Mouse (Mus musculus) embryonic facial prominence, embryonic 12.5 days (tissue): ENCODE results near the gene Igfbp4. TPM values are rescaled to one million over a fixed set of nuclear protein-coding genes. Genes with fewer than 3 reads are reported as not detected.

ENCODE experiments used
- ATAC-seq: fragments of 200-750 bp; cut with Nextera tagmentation; 2 replicates; pipeline ENCODE4 v1.8.0; 2017; ENCODE audit not compliant: insufficient number of reproducible peaks, insufficient read depth, low FRiP score, low TSS enrichment
- H3K27ac ChIP-seq: fragments of 300-500 bp; sonication (generic); 2 replicates; pipeline ENCODE4 v1.5.1; 2016; ENCODE audit warnings: mild to moderate bottlenecking
- H3K27me3 ChIP-seq: fragments of 300-500 bp; sonication (generic); 2 replicates; pipeline ENCODE4 v1.6.1; 2016; ENCODE audit warnings: mild to moderate bottlenecking, moderate library complexity
- H3K36me3 ChIP-seq: fragments of 300-500 bp; sonication (generic); 2 replicates; pipeline ENCODE4 v1.6.1; 2016; ENCODE audit warnings: mild to moderate bottlenecking
- H3K4me1 ChIP-seq: fragments of 300-500 bp; sonication (generic); 2 replicates; pipeline ENCODE4 v1.6.1; 2016
- H3K4me2 ChIP-seq: fragments of 300-500 bp; sonication (generic); replicated peaks from 2 replicates; pipeline ENCODE4 v1.6.1; 2016; ENCODE audit warnings: mild to moderate bottlenecking, moderate library complexity
- H3K4me3 ChIP-seq: fragments of 300-500 bp; sonication (generic); 2 replicates; pipeline ENCODE4 v1.5.1; 2016; ENCODE audit warnings: mild to moderate bottlenecking
- H3K9ac ChIP-seq: fragments of 300-500 bp; sonication (generic); 2 replicates; pipeline ENCODE4 v1.6.1; 2016; ENCODE audit warnings: mild to moderate bottlenecking, moderate library complexity
- H3K9me3 ChIP-seq: fragments of 300-500 bp; sonication (generic); 2 replicates; pipeline ENCODE4 v1.6.1; 2016; ENCODE audit warnings: mild to moderate bottlenecking, moderate library complexity
- WGBS: fragments of 180-500 bp; shearing (Covaris S2); methylation state at CpG from one replicate; pipeline ENCODE4 v1.1.7; 2016; 5-methylcytosine and 5-hydroxymethylcytosine counted together
- polyA plus RNA-seq: library from polyadenylated mRNA; unstranded; fragments of >200 nt; fragmentation: Nextera tagmentation; extraction: Ambion mirVana; gene quantifications from 2 replicates; pipeline ENCODE4 v1.2.1, GENCODE M21; 2016

Gene Igfbp4
- polyA plus RNA-seq, result 942 and 961 TPM in 2 replicates

- Histone ChIP-seq H3K36me3 (0 out of 2 replicates have a peak, but pooled peaks cover 4% of the 10 kb centered on the region), H3K4me1 (peaks cover 39% of the 10 kb centered on the region), H3K9me3 (no peaks in the 10 kb centered on the region), H3K9ac (peak within 1 kb of the TSS; percentile 96), H3K4me3 (peak within 1 kb of the TSS; percentile 87), H3K27me3 (no peaks in the 10 kb centered on the region), H3K4me2 (peak within 1 kb of the TSS; percentile 91), H3K27ac (peak within 1 kb of the TSS; percentile 97)
- WGBS, result 0% methylated on average over 59 of the region's 63 CpGs
- peak; percentile 44 for ATAC-seq
These were observed at the start of gene Igfbp4 for GRCm38 (mm10) chr11:99041051-99041729. Gene Igfbp4, plus strand, starts transcription at chr11:99041244.

- ATAC-seq, result no peak
- Histone ChIP-seq H3K27me3 (no peaks in the 10 kb centered on the region), H3K9ac (no peak overlapping the region), H3K27ac (no peak overlapping the region), H3K4me3 (no peak overlapping the region), H3K4me1 (no peaks in the 10 kb centered on the region), H3K4me2 (no peak overlapping the region), H3K9me3 (no peaks in the 10 kb centered on the region), H3K36me3 (peaks cover 92% of the 10 kb centered on the region)
- WGBS, result 93% methylated on average over 7 of the region's 7 CpGs
These were observed 45.1 kb upstream of the Igfbp4 start for GRCm38 (mm10) chr11:98995987-98996386.

GRCm38 (mm10) chr11:98997659-98998058 is 43.4 kb upstream of the Igfbp4 start:
- H3K4me2 ChIP-seq, result no peak overlapping the region
- WGBS, result 90% methylated on average over 4 of the region's 4 CpGs
- no peak overlapping the region for H3K27ac ChIP-seq
- no peaks in the 10 kb centered on the region for H3K27me3 ChIP-seq
- no peaks in the 10 kb centered on the region for H3K4me1 ChIP-seq
- ATAC-seq, result no peak
- H3K36me3 ChIP-seq, result peaks cover 96% of the 10 kb centered on the region
- H3K4me3 ChIP-seq, result no peak overlapping the region
- no peak overlapping the region for H3K9ac ChIP-seq
- H3K9me3 ChIP-seq, result no peaks in the 10 kb centered on the region

GRCm38 (mm10) chr11:98998776-98999175 is 42.3 kb upstream of the Igfbp4 start:
- H3K9ac ChIP-seq, result no peak overlapping the region
- no peak overlapping the region for H3K27ac ChIP-seq
- H3K4me3 ChIP-seq, result no peak overlapping the region
- ATAC-seq, result no peak
- H3K4me1 ChIP-seq, result no peaks in the 10 kb centered on the region
- no peaks in the 10 kb centered on the region for H3K9me3 ChIP-seq
- H3K4me2 ChIP-seq, result no peak overlapping the region
- H3K36me3 ChIP-seq, result peaks cover 95% of the 10 kb centered on the region
- no peaks in the 10 kb centered on the region for H3K27me3 ChIP-seq

GRCm38 (mm10) chr11:98999243-98999642 is 41.8 kb upstream of the Igfbp4 start:
- H3K4me1 ChIP-seq, result no peaks in the 10 kb centered on the region
- H3K4me2 ChIP-seq, result no peak overlapping the region
- ATAC-seq, result no peak
- no peak overlapping the region for H3K9ac ChIP-seq
- no peaks in the 10 kb centered on the region for H3K27me3 ChIP-seq
- H3K9me3 ChIP-seq, result no peaks in the 10 kb centered on the region
- no peak overlapping the region for H3K4me3 ChIP-seq
- peaks cover 95% of the 10 kb centered on the region for H3K36me3 ChIP-seq
- 88% methylated on average over 11 of the region's 11 CpGs for WGBS
- H3K27ac ChIP-seq, result no peak overlapping the region

GRCm38 (mm10) chr11:99006788-99007187 is 34.3 kb upstream of the Igfbp4 start:
- H3K27me3 ChIP-seq, result no peaks in the 10 kb centered on the region
- ATAC-seq, result no peak
- no peak overlapping the region for H3K4me3 ChIP-seq
- H3K4me2 ChIP-seq, result no peak overlapping the region
- WGBS, result 95% methylated on average over 9 of the region's 9 CpGs
- no peak overlapping the region for H3K27ac ChIP-seq
- H3K4me1 ChIP-seq, result no peaks in the 10 kb centered on the region
- peaks cover 83% of the 10 kb centered on the region for H3K36me3 ChIP-seq
- H3K9ac ChIP-seq, result no peak overlapping the region
- no peaks in the 10 kb centered on the region for H3K9me3 ChIP-seq

GRCm38 (mm10) chr11:99010124-99010523 is 30.9 kb upstream of the Igfbp4 start:
- Histone ChIP-seq H3K4me3 (no peak overlapping the region), H3K36me3 (peaks cover 85% of the 10 kb centered on the region)

GRCm38 (mm10) chr11:99010706-99011105 is 30.3 kb upstream of the Igfbp4 start:
- Histone ChIP-seq H3K27me3 (no peaks in the 10 kb centered on the region), H3K4me3 (no peak overlapping the region), H3K27ac (no peak overlapping the region), H3K9ac (no peak overlapping the region), H3K4me1 (no peaks in the 10 kb centered on the region), H3K4me2 (no peak overlapping the region), H3K36me3 (peaks cover 85% of the 10 kb centered on the region), H3K9me3 (no peaks in the 10 kb centered on the region)
- 92% methylated on average over 5 of the region's 5 CpGs for WGBS
- ATAC-seq, result no peak

More at GRCm38 (mm10) chr11:99010124-99010523, 30.9 kb upstream of the Igfbp4 start:
- no peak for ATAC-seq
- Histone ChIP-seq H3K9ac (no peak overlapping the region), H3K27ac (no peak overlapping the region), H3K4me1 (no peaks in the 10 kb centered on the region), H3K9me3 (no peaks in the 10 kb centered on the region), H3K27me3 (no peaks in the 10 kb centered on the region), H3K4me2 (no peak overlapping the region)
- 90% methylated on average over 4 of the region's 4 CpGs for WGBS

- Histone ChIP-seq H3K4me3 (no peak overlapping the region), H3K4me1 (no peaks in the 10 kb centered on the region), H3K27me3 (no peaks in the 10 kb centered on the region), H3K36me3 (peaks cover 87% of the 10 kb centered on the region), H3K27ac (no peak overlapping the region), H3K9me3 (no peaks in the 10 kb centered on the region), H3K9ac (no peak overlapping the region), H3K4me2 (no peak overlapping the region)
- no peak for ATAC-seq
- WGBS, result 92% methylated on average over 1 of the region's 1 CpGs
These were observed 27.2 kb upstream of the Igfbp4 start for GRCm38 (mm10) chr11:99013856-99014255.

- WGBS, result 94% methylated on average over 6 of the region's 6 CpGs
- no peak for ATAC-seq
- Histone ChIP-seq H3K27me3 (no peaks in the 10 kb centered on the region), H3K9me3 (no peaks in the 10 kb centered on the region), H3K36me3 (peaks cover 64% of the 10 kb centered on the region), H3K27ac (no peak overlapping the region), H3K4me2 (no peak overlapping the region), H3K9ac (no peak overlapping the region), H3K4me1 (peaks cover 14% of the 10 kb centered on the region; the same call in 1 of the 2 replicates), H3K4me3 (no peak overlapping the region)
These were observed 21.2 kb upstream of the Igfbp4 start for GRCm38 (mm10) chr11:99019844-99020243.

GRCm38 (mm10) chr11:99022384-99022933 is 18.6 kb upstream of the Igfbp4 start:
- Histone ChIP-seq H3K9me3 (no peaks in the 10 kb centered on the region), H3K4me3 (peak overlapping the region; percentile 81), H3K4me1 (peaks cover 14% of the 10 kb centered on the region; the same call in 1 of the 2 replicates), H3K9ac (peak overlapping the region; percentile 86; the same call in 1 of the 2 replicates), H3K36me3 (peaks cover 43% of the 10 kb centered on the region), H3K27ac (no peak overlapping the region), H3K27me3 (no peaks in the 10 kb centered on the region), H3K4me2 (peak overlapping the region; percentile 65)
- no peak for ATAC-seq
- 72% methylated on average over 5 of the region's 5 CpGs for WGBS

GRCm38 (mm10) chr11:99023094-99023493 is 17.9 kb upstream of the Igfbp4 start:
- peak overlapping the region; percentile 79; the same call in 1 of the 2 replicates for H3K27ac ChIP-seq
- H3K36me3 ChIP-seq, result peaks cover 37% of the 10 kb centered on the region
- no peaks in the 10 kb centered on the region for H3K9me3 ChIP-seq
- ATAC-seq, result no peak
- H3K4me3 ChIP-seq, result peak overlapping the region; percentile 81
- peak overlapping the region; percentile 86 for H3K9ac ChIP-seq
- H3K27me3 ChIP-seq, result no peaks in the 10 kb centered on the region
- H3K4me1 ChIP-seq, result peaks cover 14% of the 10 kb centered on the region; the same call in 1 of the 2 replicates
- 4% methylated on average over 4 of the region's 4 CpGs for WGBS
- peak overlapping the region; percentile 65 for H3K4me2 ChIP-seq
